Comparison of ENCODE assay signal across 8 mouse cellular contexts in the genomic region with DNA sequence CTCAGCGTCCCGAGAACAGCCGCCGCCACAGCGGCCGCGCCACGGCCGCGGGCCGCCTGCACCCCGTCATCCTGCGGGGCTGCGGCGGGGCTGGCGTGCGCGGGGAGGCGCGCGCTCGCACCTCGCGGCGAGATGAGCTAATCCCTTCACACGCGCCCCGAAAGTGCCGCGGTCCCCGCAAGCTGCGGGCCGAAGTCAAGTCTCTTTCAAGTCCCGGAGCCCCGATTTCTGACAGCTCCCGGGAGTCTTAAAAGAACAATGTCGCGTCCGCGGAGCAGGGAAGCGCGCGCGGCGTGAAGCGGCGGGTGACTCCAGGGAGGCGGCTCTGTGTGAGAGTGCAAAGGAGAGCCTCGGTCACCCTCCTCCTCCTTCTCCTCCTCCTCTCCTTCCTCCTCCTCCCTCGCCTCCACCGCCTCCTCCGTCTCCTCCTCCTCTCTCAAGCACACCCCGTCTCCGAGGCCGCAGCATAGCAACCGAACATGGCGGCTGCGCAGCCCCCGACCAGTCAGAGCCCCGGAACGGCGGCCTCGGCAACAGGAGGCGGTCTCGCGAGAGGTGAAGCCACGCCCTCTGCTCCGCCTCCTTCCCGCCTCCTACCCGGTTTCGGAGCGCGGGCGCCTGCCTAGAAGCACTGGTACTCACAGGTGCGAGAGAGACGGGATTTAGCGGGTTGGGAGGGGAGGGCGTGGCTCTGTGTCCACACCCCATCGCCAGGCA. TPM values are rescaled to one million over a fixed set of nuclear protein-coding genes. Genes with fewer than 3 reads are reported as not detected.
DNase-seq lines count a peak whose midpoint lies in the region; ATAC-seq and TF ChIP-seq lines count a peak whose summit lies in the region.

Gene Ptpn4, minus strand, starts transcription at position 579 of the 717 bp plus-strand sequence.

- 0 out of 4 replicates have a peak, but pooled peaks of 1 of the 2 experiments have one; percentile 1 for TF ChIP-seq EP300 in MEL (IDR thresholded peaks at IDR 0.05; ENCODE audit: low read depth in 1 of 2, low read length in 2 of 2)

- TF ChIP-seq RAD21 in MEL (IDR thresholded peaks at IDR 0.05; ENCODE audit: low read depth, low read length): no peak

- H3K4me1 ChIP-seq in MEL (ENCODE audit: control insufficient read depth in 1 of 2, insufficient read depth in 2 of 2, low read length in 2 of 2): peaks cover 3 to 15% of the 10 kb centered on the region in 2 experiments
- no peaks in the 10 kb centered on the region for H3K4me1 ChIP-seq in cerebellum, adult 2 months (ENCODE audit: control insufficient read depth, insufficient read depth, low read length)
- H3K4me1 ChIP-seq in forebrain, postnatal 0 days (ENCODE audit: insufficient read depth): peaks cover 10% of the 10 kb centered on the region; the same call in 1 of the 2 replicates
- peaks cover 10% of the 10 kb centered on the region for H3K4me1 ChIP-seq in lung, embryonic 15.5 days

- peak within 1 kb of the TSS; percentile 53 for H3K4me2 ChIP-seq in forebrain, postnatal 0 days (ENCODE audit: low read depth)
- peak within 1 kb of the TSS; percentile 70 for H3K4me2 ChIP-seq in lung, embryonic 15.5 days

- H3K79me2 ChIP-seq in MEL (ENCODE audit: control insufficient read depth, insufficient read depth, low read length, poor library complexity): peaks cover 26% of the 10 kb centered on the region

- H3K9ac ChIP-seq in MEL (ENCODE audit: control insufficient read depth, low read depth, low read length, poor library complexity, severe bottlenecking): peak within 1 kb of the TSS; percentile 98
- peak within 1 kb of the TSS; percentile 85 for H3K9ac ChIP-seq in forebrain, postnatal 0 days
- H3K9ac ChIP-seq in lung, embryonic 15.5 days: peak within 1 kb of the TSS; percentile 74

- ATAC-seq in forebrain, postnatal 0 days: peak; percentile 99
- peak; percentile 99 for ATAC-seq in lung, embryonic 15.5 days (ENCODE audit: borderline replicate concordance, extremely low read depth, low FRiP score, low TSS enrichment)

- H3K4me3 ChIP-seq in MEL (ENCODE audit: control insufficient read depth in 1 of 2, insufficient read depth in 1 of 2, low read depth in 2 of 2, low read length in 2 of 2): peak within 1 kb of the TSS; percentile 78 to 98
- H3K4me3 ChIP-seq in cerebellum, adult 2 months (replicated peaks; ENCODE audit: insufficient read depth, low read depth, low read length): peak within 1 kb of the TSS; percentile 75
- peak within 1 kb of the TSS; percentile 89 for H3K4me3 ChIP-seq in forebrain, postnatal 0 days (ENCODE audit: low read depth, low read length)
- H3K4me3 ChIP-seq in lung, embryonic 15.5 days: peak within 1 kb of the TSS; percentile 76

- H3K9me3 ChIP-seq in MEL (replicated peaks; ENCODE audit: insufficient read depth, low read length): no peaks in the 10 kb centered on the region
- H3K9me3 ChIP-seq in forebrain, postnatal 0 days (ENCODE audit: low read length): no peaks in the 10 kb centered on the region
- no peaks in the 10 kb centered on the region for H3K9me3 ChIP-seq in lung, embryonic 15.5 days

- no peak for TF ChIP-seq CTCF in MEL (IDR thresholded peaks at IDR 0.05 in 2 of 3, conservative IDR thresholded peaks at IDR 0.05 in 1 of 3; ENCODE audit: control insufficient read depth in 1 of 3, insufficient read depth in 1 of 3, low read depth in 2 of 3, low read length in 3 of 3, poor library complexity in 1 of 3, severe bottlenecking in 1 of 3)
- TF ChIP-seq CTCF in cerebellum, adult 2 months (IDR thresholded peaks at IDR 0.05; ENCODE audit: borderline replicate concordance, insufficient read depth, low read depth, low read length): no peak
- TF ChIP-seq CTCF in forebrain, postnatal 0 days (IDR thresholded peaks at IDR 0.05; ENCODE audit: low read depth): no peak; the same call in 1 of the 2 replicates

- WGBS in cerebellum, adult 2 months: under 1% methylated on average over 75 of the region's 79 CpGs
- 3% methylated on average over 78 of the region's 79 CpGs for WGBS in forebrain, postnatal 0 days
- under 1% methylated on average over 65 of the region's 79 CpGs for WGBS in lung, embryonic 15.5 days

- H3K27ac ChIP-seq in MEL (ENCODE audit: control insufficient read depth, low read depth, low read length): peak within 1 kb of the TSS; percentile 82
- peak within 1 kb of the TSS; percentile 87 for H3K27ac ChIP-seq in cerebellum, adult 2 months (ENCODE audit: insufficient read depth, low read length)
- H3K27ac ChIP-seq in forebrain, postnatal 0 days (ENCODE audit: low read depth, low read length): peak within 1 kb of the TSS; percentile 96
- H3K27ac ChIP-seq in lung, embryonic 15.5 days: peak within 1 kb of the TSS; percentile 91

- peak; percentile 98 for DNase-seq in MEL (ENCODE audit: low read depth, low spot score)
- peak; percentile 99 to 100 for DNase-seq in cerebellum, adult 2 months
- DNase-seq in forebrain, postnatal 0 days: peak; percentile 99
- DNase-seq in heart, postnatal 4 days: peak; percentile 99
- DNase-seq in layer of hippocampus, adult 8-10 months (ENCODE audit: low spot score in 2 of 2): peak; percentile 95 to 97
- peak; percentile 99 for DNase-seq in ovary, adult 18-20 months (ENCODE audit: low spot score)
- peak; percentile 98 for DNase-seq in thymus, postnatal 0 days (ENCODE audit: low spot score)

- peak; percentile 38 to 94; a peak in 3 of 4 replicates for TF ChIP-seq POLR2A in MEL (IDR thresholded peaks at IDR 0.05; ENCODE audit: control insufficient read depth in 1 of 2, insufficient read depth in 1 of 2, low read depth in 1 of 2, low read length in 2 of 2, poor library complexity in 1 of 2)
- peak; percentile 85 for TF ChIP-seq POLR2A in cerebellum, adult 2 months (IDR thresholded peaks at IDR 0.05; ENCODE audit: borderline replicate concordance, insufficient read depth, low read length)

- peaks cover 0 to 20% of the 10 kb centered on the region in 2 experiments; a peak in 2 of 4 replicates for H3K36me3 ChIP-seq in MEL (ENCODE audit: control insufficient read depth in 1 of 2, insufficient read depth in 2 of 2, low read length in 2 of 2)
- H3K36me3 ChIP-seq in forebrain, postnatal 0 days (ENCODE audit: insufficient read depth): no peaks in the 10 kb centered on the region
- no peaks in the 10 kb centered on the region for H3K36me3 ChIP-seq in lung, embryonic 15.5 days

- no peaks in the 10 kb centered on the region; a peak in 1 of 4 replicates for H3K27me3 ChIP-seq in MEL (ENCODE audit: control insufficient read depth in 1 of 2, insufficient read depth in 2 of 2, low read length in 2 of 2)
- no peaks in the 10 kb centered on the region for H3K27me3 ChIP-seq in cerebellum, adult 2 months (ENCODE audit: control insufficient read depth, insufficient read depth, low read length)
- H3K27me3 ChIP-seq in forebrain, postnatal 0 days (ENCODE audit: insufficient read depth, low read length): no peaks in the 10 kb centered on the region
- H3K27me3 ChIP-seq in lung, embryonic 15.5 days: no peaks in the 10 kb centered on the region

TF ChIP-seq in MEL, 35 proteins besides CTCF, POLR2A, EP300 and RAD21 (continues in another document):
- TF ChIP-seq ZKSCAN1 (IDR thresholded peaks at IDR 0.05; ENCODE audit: low read depth, low read length) (no peak), SIN3A (IDR thresholded peaks at IDR 0.05; ENCODE audit: low read length) (peak; percentile 34), KAT2A (conservative IDR thresholded peaks at IDR 0.05; ENCODE audit: low read depth, low read length) (no peak), SMC3 (IDR thresholded peaks at IDR 0.05; ENCODE audit: low read depth, low read length) (no peak), TBP (IDR thresholded peaks at IDR 0.05; ENCODE audit: low read depth, low read length) (0 out of 2 replicates have a peak, but pooled peaks have one; percentile 22), MXI1 (IDR thresholded peaks at IDR 0.05; ENCODE audit: low read depth, low read length) (peak; percentile 86; the same call in 1 of the 2 replicates), ELF1 (IDR thresholded peaks at IDR 0.05; ENCODE audit: low read depth, low read length) (no peak; the same call in 1 of the 2 replicates), UBTF (IDR thresholded peaks at IDR 0.05; ENCODE audit: borderline replicate concordance, insufficient read depth, low read depth, low read length) (0 out of 2 replicates have a peak, but pooled peaks have one; percentile 6), USF2 (IDR thresholded peaks at IDR 0.05; ENCODE audit: borderline replicate concordance in 1 of 2, insufficient read depth in 1 of 2, low read depth in 1 of 2, low read length in 2 of 2) (no peak), ZMIZ1 (IDR thresholded peaks at IDR 0.05; ENCODE audit: low read depth, low read length) (0 out of 2 replicates have a peak, but pooled peaks have one; percentile 64), JUND (IDR thresholded peaks at IDR 0.05; ENCODE audit: low read depth, low read length) (no peak), POLR2AphosphoS2 (IDR thresholded peaks at IDR 0.05; ENCODE audit: low read length) (peak; percentile 70), MYC (IDR thresholded peaks at IDR 0.05; ENCODE audit: low read depth, low read length) (no peak), ZNF384 (IDR thresholded peaks at IDR 0.05; ENCODE audit: low read depth, low read length) (no peak), MYB (IDR thresholded peaks at IDR 0.05; ENCODE audit: low read depth, low read length) (no peak), BHLHE40 (IDR thresholded peaks at IDR 0.05; ENCODE audit: borderline replicate concordance, low read depth, low read length) (no peak), MAZ (IDR thresholded peaks at IDR 0.05; ENCODE audit: low read depth, low read length) (peak; percentile 87; the same call in 1 of the 2 replicates), MAX (IDR thresholded peaks at IDR 0.05; ENCODE audit: low read length) (0 out of 2 replicates have a peak, but pooled peaks have one; percentile 37), NELFE (IDR thresholded peaks at IDR 0.05; ENCODE audit: low read depth, low read length) (peak; percentile 85), HCFC1 (IDR thresholded peaks at IDR 0.05; ENCODE audit: low read depth, low read length) (peak; percentile 76), USF1 (IDR thresholded peaks at IDR 0.05; ENCODE audit: low read depth, low read length) (no peak), ETS1 (IDR thresholded peaks at IDR 0.05; ENCODE audit: low read depth, low read length) (no peak)

RNA-seq across cellular contexts. Expression of gene Ptpn4, which starts in this region (rescaled TPM):
- total RNA-seq in MEL (2012; rRNA removed): 8.7 and 9.5 TPM in 2 replicates
- polyA plus RNA-seq in MEL (2012; ENCODE audit: insufficient read depth in 1 of 2, insufficient read length in 2 of 2, low read depth in 1 of 2, low replicate concordance in 2 of 2, missing spikeins in 1 of 2): 100 to 1,000 TPM in 1 of 2 experiments, 1 to 10 TPM in 1; 6.2 to 527 TPM
- polyA plus RNA-seq in cerebellum, adult 2 months (2012; rRNA removed): 25.6 and 29.7 TPM in 2 replicates
- total RNA-seq in forebrain, postnatal 0 days (2014; rRNA removed): 40.1 and 41.4 TPM in 2 replicates
- 2.6 and 6.2 TPM in 2 replicates for polyA plus RNA-seq in forebrain, postnatal 0 days (2015; fragmentation: Nextera tagmentation; extraction: Ambion mirVana)
- total RNA-seq in heart, postnatal 4 days (2021): 10 to 100 TPM; 25.3 to 26.9 TPM
- 10 to 100 TPM; 56.4 to 74.4 (median 63.6) TPM for total RNA-seq in layer of hippocampus, adult 8-10 months (2022)
- polyA plus RNA-seq in lung, embryonic 15.5 days (2015; fragmentation: Nextera tagmentation; extraction: Ambion mirVana): 6.1 and 7.2 TPM in 2 replicates
- polyA plus RNA-seq in thymus, postnatal 0 days (2015; fragmentation: Nextera tagmentation; extraction: Ambion mirVana): 4.5 and 4.8 TPM in 2 replicates

Comparison
In these comparisons a context has a peak if more than half of its experiments do, and no peak if none do; other contexts are left out.
1. Peak in every context shown above with its lines: DNase-seq, ATAC-seq, H3K4me3 ChIP-seq and H3K27ac ChIP-seq.